Mouse (Mus musculus) brain, embryonic 14.5 days (tissue): ENCODE measurements around the gene Mllt10. TPM values are rescaled to one million over a fixed set of nuclear protein-coding genes. Genes with fewer than 3 reads are reported as not detected.

Source experiments
- DNase-seq: peaks from one replicate; pipeline ENCODE4 v3.0.0-alpha.2; 2011; ENCODE audit warnings: low read depth
- CTCF ChIP-seq: fragments of 200-500 bp; IDR thresholded peaks from 2 replicates; pipeline ENCODE4 v1.5.1; 2012; ENCODE audit warnings: inconsistent platforms, mild to moderate bottlenecking, moderate library complexity, borderline replicate concordance; ENCODE audit not compliant: insufficient read depth, insufficient read length; ENCODE audit errors: extremely low read depth
- POLR2A ChIP-seq: fragments of 200-500 bp; IDR thresholded peaks from 2 replicates; pipeline ENCODE4 v1.6.1; 2012; ENCODE audit warnings: mild to moderate bottlenecking, inconsistent platforms, borderline replicate concordance; ENCODE audit not compliant: poor library complexity, insufficient read depth, insufficient read length, severe bottlenecking; ENCODE audit errors: extremely low read depth
- polyA plus RNA-seq: library from polyadenylated mRNA; depleted of rRNA; stranded (reverse); fragments of >200 nt; gene quantifications from 2 replicates; pipeline ENCODE4 v1.2.3, GENCODE M21; 2012

Gene Mllt10
- polyA plus RNA-seq, 1 experiment, result 49.4 TPM

DNA sequence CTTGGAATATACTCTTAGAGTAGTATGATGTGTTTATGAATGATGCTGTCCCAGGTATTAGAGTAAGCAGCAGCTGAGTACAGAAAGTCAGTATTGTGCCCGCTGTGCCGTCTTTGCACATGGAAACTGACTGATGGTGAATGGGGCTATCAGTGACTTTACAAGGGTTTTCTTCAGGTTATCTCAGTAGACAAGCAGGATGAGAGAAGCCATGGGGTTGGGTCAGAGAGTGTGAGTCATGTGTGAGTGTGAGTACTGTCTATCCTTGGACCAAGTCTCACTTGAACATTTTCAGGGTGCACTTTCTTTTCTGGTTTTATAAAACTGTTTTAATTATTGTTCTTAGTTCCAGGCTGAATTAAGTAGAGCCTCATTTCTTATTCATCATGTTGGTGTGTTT lies 133.3 kb downstream of the Mllt10 start:
- no peak for TF ChIP-seq POLR2A
- no peak for TF ChIP-seq CTCF
- no peak for DNase-seq

DNA sequence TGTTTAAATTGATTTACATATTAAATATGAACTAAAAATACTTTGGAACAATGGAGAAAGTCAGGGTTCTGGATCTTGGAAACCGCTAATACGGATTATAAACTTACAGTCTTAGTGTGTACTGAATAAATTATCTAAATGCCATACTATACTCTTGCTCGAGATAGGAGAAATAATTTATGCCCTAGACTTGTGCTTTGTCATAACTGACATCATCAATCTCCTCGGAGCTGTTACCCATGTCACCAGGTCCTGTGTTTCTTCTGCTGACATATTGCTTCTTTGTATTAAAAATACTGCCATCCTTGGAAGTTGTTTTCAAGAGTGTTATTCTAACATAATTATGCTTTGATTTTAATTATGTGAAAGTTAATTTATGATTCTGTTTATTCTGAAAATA lies 140.2 kb downstream of the Mllt10 start:
- no peak for DNase-seq
- TF ChIP-seq CTCF, result no peak
- no peak for TF ChIP-seq POLR2A

- no peak for TF ChIP-seq POLR2A
- TF ChIP-seq CTCF, result no peak
- DNase-seq, result peak; percentile 82
Observed at GRCm38 (mm10) chr2:18195691-18196396, 140.8 kb downstream of the Mllt10 start.

DNA sequence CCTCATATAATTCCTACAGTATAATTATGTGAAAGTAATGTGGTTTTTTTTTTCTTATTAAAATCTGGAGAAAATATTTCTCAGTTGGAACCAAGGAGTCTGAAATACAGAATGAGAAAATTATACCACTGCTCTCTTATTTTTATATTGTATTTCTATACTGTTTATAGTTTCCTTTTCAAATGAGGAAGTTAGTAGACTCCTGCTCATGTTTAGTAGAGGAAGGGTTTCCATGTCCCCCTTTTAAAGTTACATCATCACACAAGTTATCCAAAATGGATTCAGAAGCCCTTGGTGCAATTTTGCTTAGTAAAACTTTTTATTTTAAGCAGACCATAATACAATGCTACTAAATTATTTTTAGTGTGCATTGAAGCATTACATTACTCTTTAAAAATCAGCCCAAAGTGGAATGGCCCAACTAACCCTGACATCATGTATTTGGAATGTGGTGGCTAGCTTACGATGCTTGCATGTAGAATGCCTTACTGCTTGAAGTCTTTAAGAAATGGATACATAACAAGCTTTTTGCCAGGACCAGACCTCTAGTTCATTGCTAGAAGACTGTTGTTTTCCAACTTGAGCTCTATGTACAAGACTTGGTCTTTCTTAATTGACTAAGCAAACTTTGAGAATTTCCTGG lies 146.9 kb downstream of the Mllt10 start:
- TF ChIP-seq CTCF (no peak), POLR2A (no peak)
- no peak for DNase-seq

DNA sequence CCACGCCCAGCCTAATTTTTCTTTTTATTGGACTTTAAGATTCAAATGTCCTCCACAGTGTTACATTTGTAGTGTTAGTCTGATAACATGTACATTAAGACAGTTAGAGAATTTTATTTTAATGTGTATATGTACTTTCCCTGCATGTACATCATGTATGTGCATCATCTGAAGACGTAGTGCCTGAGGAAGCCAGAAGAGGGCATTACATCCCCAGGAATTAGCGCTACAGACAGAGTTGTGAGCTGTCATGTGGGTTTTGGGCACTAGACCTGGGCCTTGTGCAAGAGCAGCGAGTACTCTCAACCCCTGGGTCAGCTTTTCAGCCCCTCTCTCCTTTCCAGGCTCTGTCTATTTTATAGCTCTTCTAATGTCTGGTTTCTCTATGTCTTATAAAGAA lies 147.9 kb downstream of the Mllt10 start:
- TF ChIP-seq CTCF, result no peak; the same call in 1 of the 2 replicates
- no peak for TF ChIP-seq POLR2A
- DNase-seq, result no peak

DNA sequence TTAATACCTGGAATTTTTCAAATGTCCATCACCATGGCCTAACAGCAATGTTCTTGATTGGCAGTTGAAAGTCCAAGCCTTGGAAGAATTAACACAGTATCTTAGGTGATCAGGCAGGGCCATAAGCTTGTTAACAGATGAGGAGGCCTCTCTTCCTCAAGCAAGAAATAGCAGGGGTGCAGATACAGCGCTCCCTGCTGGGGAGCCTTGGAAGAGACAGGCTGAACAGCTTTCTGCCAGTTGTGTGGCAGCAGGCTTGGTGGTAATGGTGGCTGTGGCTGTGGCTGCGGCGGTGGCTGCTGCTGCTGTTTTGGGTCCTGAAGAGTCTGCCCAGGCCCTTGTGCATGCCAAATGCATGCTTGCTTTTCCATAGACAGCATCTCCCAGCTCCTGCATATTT lies 150.1 kb downstream of the Mllt10 start:
- TF ChIP-seq POLR2A (no peak), CTCF (peak; percentile 71)
- DNase-seq, result peak; percentile 70

DNA sequence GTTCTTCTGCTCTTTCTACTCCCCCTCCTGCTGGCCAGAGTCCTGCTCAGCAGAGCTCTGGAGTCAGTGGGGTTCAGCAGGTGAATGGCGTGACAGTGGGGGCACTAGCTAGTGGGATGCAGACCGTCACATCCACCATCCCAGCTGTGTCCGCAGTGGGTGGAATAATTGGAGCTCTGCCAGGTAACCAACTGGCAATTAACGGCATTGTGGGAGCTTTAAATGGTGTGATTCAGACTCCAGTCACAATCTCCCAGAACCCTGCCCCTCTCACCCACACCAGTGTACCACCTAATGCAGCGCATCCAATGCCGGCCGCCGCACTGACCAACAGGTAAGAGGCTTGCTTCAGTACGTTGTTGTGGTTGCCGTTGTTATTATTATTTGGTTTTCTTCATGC lies 151.8 kb downstream of the Mllt10 start:
- TF ChIP-seq POLR2A (no peak), CTCF (no peak)
- DNase-seq, result peak; percentile 69

DNA sequence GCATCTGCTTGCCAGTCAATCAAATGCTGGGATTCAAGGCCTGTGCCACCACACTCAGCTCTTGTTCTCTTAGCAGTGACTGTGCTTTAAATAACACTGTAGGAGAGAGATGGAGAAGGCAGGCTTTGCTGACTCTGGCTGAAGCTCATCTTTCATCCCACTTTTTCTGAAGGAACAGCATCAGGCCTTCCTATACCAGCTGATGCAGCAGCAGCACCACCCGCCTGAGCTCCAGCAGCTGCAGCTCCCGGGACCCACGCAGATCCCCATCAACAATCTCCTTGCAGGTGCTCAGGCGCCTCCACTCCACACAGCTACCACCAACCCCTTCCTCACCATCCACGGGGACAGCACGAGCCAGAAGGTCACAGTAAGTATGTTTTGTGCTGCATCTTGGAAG lies 153.5 kb downstream of the Mllt10 start:
- TF ChIP-seq CTCF (no peak), POLR2A (no peak)
- DNase-seq, result peak; percentile 34

DNA sequence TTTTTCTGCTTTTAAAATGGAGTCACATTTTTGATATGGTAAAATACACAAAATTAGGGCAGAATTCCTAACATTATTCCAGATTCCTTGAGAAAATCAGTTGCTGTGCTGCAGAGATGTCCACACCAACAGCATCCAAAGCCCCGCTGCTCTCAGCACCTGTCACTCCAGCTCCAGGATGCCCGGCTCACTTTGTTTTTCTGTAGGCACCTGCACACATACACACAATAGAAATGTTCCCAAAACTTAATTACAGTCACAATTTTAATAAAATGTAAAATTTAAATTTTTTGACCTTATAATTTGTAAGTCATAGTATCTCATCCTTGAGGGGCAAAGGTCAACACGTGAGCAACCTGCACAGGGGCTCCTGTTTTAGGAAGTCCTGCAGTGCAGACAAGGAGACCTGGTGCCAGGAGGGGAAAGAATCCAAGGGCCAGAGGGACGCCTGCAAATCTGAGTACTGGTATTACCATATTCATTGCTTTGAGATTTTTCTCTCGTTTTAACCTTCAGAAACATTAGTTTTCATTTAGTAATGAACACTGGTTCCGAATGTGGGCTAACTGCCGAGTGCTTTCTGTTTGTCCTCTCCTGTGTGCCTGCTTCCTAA lies 154.3 kb downstream of the Mllt10 start:
- TF ChIP-seq POLR2A, result no peak
- TF ChIP-seq CTCF, result no peak
- no peak for DNase-seq

- no peak for DNase-seq
- no peak for TF ChIP-seq CTCF
- TF ChIP-seq POLR2A, result no peak
Observed at GRCm38 (mm10) chr2:18209948-18210347, 154.9 kb downstream of the Mllt10 start.

GRCm38 (mm10) chr2:18214031-18214430 lies 159.0 kb downstream of the Mllt10 start:
- DNase-seq, result no peak
- TF ChIP-seq CTCF (no peak), POLR2A (no peak)

DNA sequence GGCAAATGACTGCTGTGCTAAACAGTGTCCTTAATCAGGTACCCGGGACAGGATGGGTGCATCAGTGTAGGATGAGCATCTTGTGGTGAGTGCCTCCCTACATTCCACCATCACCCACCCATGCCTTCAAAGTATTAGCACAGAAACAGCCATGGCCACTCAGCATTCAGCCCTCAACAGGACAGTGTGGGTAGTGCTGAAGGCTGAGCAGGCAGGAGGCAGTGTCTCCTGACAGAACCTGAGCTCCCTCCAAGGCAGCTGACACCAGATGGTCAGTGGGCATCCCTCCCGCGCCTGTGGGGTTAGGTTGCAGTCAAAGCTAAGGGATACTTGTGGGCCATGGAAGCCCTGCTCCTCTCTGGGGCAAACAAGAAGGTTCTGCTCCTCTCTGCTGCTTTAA lies 162.8 kb downstream of the Mllt10 start:
- no peak for TF ChIP-seq POLR2A
- peak; percentile 24; the same call in 1 of the 2 replicates for TF ChIP-seq CTCF
- no peak for DNase-seq

DNA sequence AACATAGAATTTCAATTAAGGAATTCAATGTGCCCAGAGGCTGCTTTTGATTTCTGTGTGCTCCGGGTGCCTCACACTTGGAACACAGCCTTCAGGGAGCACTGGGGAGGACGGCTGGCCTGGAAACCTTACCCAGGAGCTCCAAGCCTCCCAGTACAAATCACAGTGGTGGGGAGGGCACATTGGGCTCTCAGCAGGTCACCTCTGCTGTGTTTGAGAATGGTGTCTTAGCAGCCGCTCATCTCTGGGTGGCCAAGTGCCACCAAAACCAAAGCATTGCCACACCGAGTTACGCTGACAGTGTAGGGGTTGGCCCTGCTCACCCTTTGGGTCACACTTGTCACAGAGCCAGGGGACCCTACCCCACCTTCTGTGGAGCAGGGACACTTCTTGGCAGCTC lies 163.5 kb downstream of the Mllt10 start:
- DNase-seq, result no peak
- no peak for TF ChIP-seq POLR2A
- TF ChIP-seq CTCF, result no peak
